ENCODE assay signal across 9 mouse cellular contexts in genomic region chr9:122837680-122838079, GRCm38 (mm10). TPM values are rescaled to one million over a fixed set of nuclear protein-coding genes. Genes with fewer than 3 reads are reported as not detected.
DNase-seq lines count a peak whose midpoint lies in the region; ATAC-seq and TF ChIP-seq lines count a peak whose summit lies in the region.
"Had no signal": no experiment of that assay in that cellular context is flagged by ENCODE, and none has a peak within 500 bp of the region (broad histone marks: within the 10 kb centered on the region; RNA-seq: fewer than 3 reads in every experiment).

No protein-coding gene starts in this region.

- no peaks in the 10 kb centered on the region for H3K9me3 ChIP-seq in heart, embryonic 10.5 days
- no peaks in the 10 kb centered on the region for H3K9me3 ChIP-seq in embryonic facial prominence, embryonic 10.5 days
- no peaks in the 10 kb centered on the region for H3K9me3 ChIP-seq in intestine, embryonic 16.5 days (ENCODE audit: control insufficient read depth, low read length)
- no peaks in the 10 kb centered on the region for H3K9me3 ChIP-seq in lung, embryonic 14.5 days (ENCODE audit: low read depth, low read length)
- H3K9me3 ChIP-seq in stomach, embryonic 16.5 days (replicated peaks; ENCODE audit: control insufficient read depth, low read length): no peaks in the 10 kb centered on the region

- peaks cover 6% of the 10 kb centered on the region; the same call in 1 of the 2 replicates for H3K36me3 ChIP-seq in heart, embryonic 10.5 days
- peaks cover 6% of the 10 kb centered on the region; the same call in 1 of the 2 replicates for H3K36me3 ChIP-seq in embryonic facial prominence, embryonic 10.5 days (replicated peaks)
- H3K36me3 ChIP-seq in intestine, embryonic 16.5 days (ENCODE audit: control insufficient read depth, insufficient read depth, low read length): no peaks in the 10 kb centered on the region
- H3K36me3 ChIP-seq in lung, embryonic 14.5 days (ENCODE audit: insufficient read depth): peaks cover 6% of the 10 kb centered on the region; the same call in 1 of the 2 replicates
- no peaks in the 10 kb centered on the region for H3K36me3 ChIP-seq in stomach, embryonic 16.5 days (ENCODE audit: control insufficient read depth, insufficient read depth, low read length)

- peak overlapping the region; percentile 33; the same call in 1 of the 2 replicates for H3K4me3 ChIP-seq in heart, embryonic 10.5 days
- peak overlapping the region; percentile 29; the same call in 1 of the 2 replicates for H3K4me3 ChIP-seq in embryonic facial prominence, embryonic 10.5 days
- H3K4me3 ChIP-seq in intestine, embryonic 16.5 days (ENCODE audit: low read length): no peak overlapping the region
- no peak overlapping the region for H3K4me3 ChIP-seq in lung, embryonic 14.5 days (ENCODE audit: low read depth, low read length)
- no peak overlapping the region for H3K4me3 ChIP-seq in stomach, embryonic 16.5 days (replicated peaks; ENCODE audit: low read length)

- WGBS in heart, embryonic 10.5 days: 16% methylated on average over 16 of the region's 16 CpGs
- 24% methylated on average over 16 of the region's 16 CpGs for WGBS in embryonic facial prominence, embryonic 10.5 days
- WGBS in intestine, embryonic 16.5 days: 28% methylated on average over 16 of the region's 16 CpGs
- WGBS in lung, embryonic 14.5 days: 24% methylated on average over 16 of the region's 16 CpGs
- 23% methylated on average over 16 of the region's 16 CpGs for WGBS in stomach, embryonic 16.5 days

- no peaks in the 10 kb centered on the region for H3K27me3 ChIP-seq in heart, embryonic 10.5 days (ENCODE audit: insufficient read depth, poor library complexity, severe bottlenecking)
- H3K27me3 ChIP-seq in embryonic facial prominence, embryonic 10.5 days (replicated peaks; ENCODE audit: low read depth, poor library complexity, severe bottlenecking): no peaks in the 10 kb centered on the region
- H3K27me3 ChIP-seq in intestine, embryonic 16.5 days (replicated peaks; ENCODE audit: control insufficient read depth, insufficient read depth, low read length): no peaks in the 10 kb centered on the region
- no peaks in the 10 kb centered on the region for H3K27me3 ChIP-seq in lung, embryonic 14.5 days (ENCODE audit: insufficient read depth, low read length)
- no peaks in the 10 kb centered on the region for H3K27me3 ChIP-seq in stomach, embryonic 16.5 days (ENCODE audit: control insufficient read depth, insufficient read depth, low read length)

- H3K4me1 ChIP-seq in heart, embryonic 10.5 days: peaks cover 9% of the 10 kb centered on the region; the same call in 1 of the 2 replicates
- peaks cover 4% of the 10 kb centered on the region for H3K4me1 ChIP-seq in embryonic facial prominence, embryonic 10.5 days
- H3K4me1 ChIP-seq in intestine, embryonic 16.5 days (ENCODE audit: control insufficient read depth, insufficient read depth, low read length): no peaks in the 10 kb centered on the region
- peaks cover 8% of the 10 kb centered on the region for H3K4me1 ChIP-seq in lung, embryonic 14.5 days (ENCODE audit: insufficient read depth)
- peaks cover 15% of the 10 kb centered on the region for H3K4me1 ChIP-seq in stomach, embryonic 16.5 days (ENCODE audit: control insufficient read depth, insufficient read depth, low read length)

- ATAC-seq in intestine, embryonic 16.5 days: peak; percentile 80
- ATAC-seq in lung, embryonic 14.5 days (ENCODE audit: insufficient read depth): peak; percentile 79
- peak; percentile 70 for ATAC-seq in stomach, embryonic 16.5 days (ENCODE audit: insufficient read depth, low FRiP score)

- H3K27ac ChIP-seq in heart, embryonic 10.5 days: 0 out of 2 replicates have a peak overlapping the region, but pooled peaks have one; percentile 4
- no peak overlapping the region; the same call in 1 of the 2 replicates for H3K27ac ChIP-seq in embryonic facial prominence, embryonic 10.5 days (replicated peaks)
- H3K27ac ChIP-seq in intestine, embryonic 16.5 days (ENCODE audit: low read length): no peak overlapping the region; the same call in 1 of the 2 replicates
- H3K27ac ChIP-seq in lung, embryonic 14.5 days (ENCODE audit: low read depth): peak overlapping the region; percentile 87
- peak overlapping the region; percentile 58 for H3K27ac ChIP-seq in stomach, embryonic 16.5 days (ENCODE audit: low read length)

- no peak overlapping the region; the same call in 1 of the 2 replicates for H3K9ac ChIP-seq in intestine, embryonic 16.5 days (ENCODE audit: low read depth, low read length)
- H3K9ac ChIP-seq in lung, embryonic 14.5 days: no peak overlapping the region
- peak overlapping the region; percentile 43; the same call in 1 of the 2 replicates for H3K9ac ChIP-seq in stomach, embryonic 16.5 days (ENCODE audit: low read length)

- no peak overlapping the region for H3K4me2 ChIP-seq in intestine, embryonic 16.5 days (ENCODE audit: low read depth, low read length)
- H3K4me2 ChIP-seq in lung, embryonic 14.5 days: peak overlapping the region; percentile 36
- peak overlapping the region; percentile 22; the same call in 1 of the 2 replicates for H3K4me2 ChIP-seq in stomach, embryonic 16.5 days (ENCODE audit: low read depth, low read length)

- DNase-seq in heart, embryonic 10.5 days (ENCODE audit: low spot score): peak; percentile 77
- no peak for DNase-seq in heart, postnatal 36 days
- peak; percentile 86 for DNase-seq in R1 (ENCODE audit: low read depth, low spot score)
- peak; percentile 71 for DNase-seq in embryonic facial prominence, embryonic 10.5 days (ENCODE audit: low spot score)
- peak; percentile 76 for DNase-seq in lung, embryonic 14.5 days
- DNase-seq in adipocyte (ENCODE audit: low spot score): no peak

- peak; percentile 74 for TF ChIP-seq CTCF in lung, embryonic 14.5 days (IDR thresholded peaks at IDR 0.05; ENCODE audit: low read depth)

- intact Hi-C loops in heart, postnatal 36 days (cut with DNase I): no loop called here

RNA-seq across cellular contexts. Expression of gene Gm35549, which starts 6.2 kb away (rescaled TPM):
- polyA plus RNA-seq in heart, embryonic 10.5 days (2016; fragmentation: Nextera tagmentation; extraction: Ambion mirVana): not detected in 2 replicates
- not detected for total RNA-seq in heart, postnatal 36 days (2021)
- 0.26 TPM in 1 of 2 replicates, not detected in the other for polyA plus RNA-seq in embryonic facial prominence, embryonic 10.5 days (2016; fragmentation: Nextera tagmentation; extraction: Ambion mirVana)
- 0.23 TPM in 1 of 2 replicates, not detected in the other for polyA plus RNA-seq in intestine, embryonic 16.5 days (2015; fragmentation: Nextera tagmentation; extraction: Ambion mirVana)
- 0.75 and 0.78 TPM in 2 replicates for polyA plus RNA-seq in lung, embryonic 14.5 days (2014; fragmentation: Nextera tagmentation; extraction: Ambion mirVana)
- polyA plus RNA-seq in stomach, embryonic 16.5 days (2015; fragmentation: Nextera tagmentation; extraction: Ambion mirVana): 0.77 TPM in 1 of 2 replicates, not detected in the other
- total RNA-seq: layer of hippocampus, adult 8-10 months had no signal

RNA-seq across cellular contexts. Expression of gene Zfp445, which starts 28.1 kb away (rescaled TPM):
- polyA plus RNA-seq in heart, embryonic 10.5 days (2016; fragmentation: Nextera tagmentation; extraction: Ambion mirVana): 47.4 and 50.7 TPM in 2 replicates
- total RNA-seq in heart, postnatal 36 days (2021): 10 to 100 TPM; 81.3 to 84.5 TPM
- 84.8 and 85.6 TPM in 2 replicates for polyA plus RNA-seq in embryonic facial prominence, embryonic 10.5 days (2016; fragmentation: Nextera tagmentation; extraction: Ambion mirVana)
- polyA plus RNA-seq in intestine, embryonic 16.5 days (2015; fragmentation: Nextera tagmentation; extraction: Ambion mirVana): 41.3 and 41.5 TPM in 2 replicates
- polyA plus RNA-seq in lung, embryonic 14.5 days (2014; fragmentation: Nextera tagmentation; extraction: Ambion mirVana): 70.9 and 71.0 TPM in 2 replicates
- 70.9 and 79.6 TPM in 2 replicates for polyA plus RNA-seq in stomach, embryonic 16.5 days (2015; fragmentation: Nextera tagmentation; extraction: Ambion mirVana)

RNA-seq across cellular contexts. Expression of gene Tcaim, which starts 32.3 kb away (rescaled TPM):
- polyA plus RNA-seq in heart, embryonic 10.5 days (2016; fragmentation: Nextera tagmentation; extraction: Ambion mirVana): 3.2 and 4.5 TPM in 2 replicates
- total RNA-seq in heart, postnatal 36 days (2021): 10 to 100 TPM; 50.0 to 58.1 TPM
- 4.2 and 5.7 TPM in 2 replicates for polyA plus RNA-seq in embryonic facial prominence, embryonic 10.5 days (2016; fragmentation: Nextera tagmentation; extraction: Ambion mirVana)
- polyA plus RNA-seq in intestine, embryonic 16.5 days (2015; fragmentation: Nextera tagmentation; extraction: Ambion mirVana): 5.5 and 5.6 TPM in 2 replicates
- polyA plus RNA-seq in lung, embryonic 14.5 days (2014; fragmentation: Nextera tagmentation; extraction: Ambion mirVana): 5.7 and 6.6 TPM in 2 replicates
- 6.0 and 7.0 TPM in 2 replicates for polyA plus RNA-seq in stomach, embryonic 16.5 days (2015; fragmentation: Nextera tagmentation; extraction: Ambion mirVana)

RNA-seq across cellular contexts. Expression of gene Zkscan7, which starts 47.8 kb away (rescaled TPM):
- polyA plus RNA-seq in heart, embryonic 10.5 days (2016; fragmentation: Nextera tagmentation; extraction: Ambion mirVana): 2.4 and 3.0 TPM in 2 replicates
- 1 to 10 TPM; 6.3 to 6.6 TPM for total RNA-seq in heart, postnatal 36 days (2021)
- 3.2 and 3.6 TPM in 2 replicates for polyA plus RNA-seq in embryonic facial prominence, embryonic 10.5 days (2016; fragmentation: Nextera tagmentation; extraction: Ambion mirVana)
- polyA plus RNA-seq in intestine, embryonic 16.5 days (2015; fragmentation: Nextera tagmentation; extraction: Ambion mirVana): 3.7 and 4.3 TPM in 2 replicates
- polyA plus RNA-seq in lung, embryonic 14.5 days (2014; fragmentation: Nextera tagmentation; extraction: Ambion mirVana): 2.5 and 3.0 TPM in 2 replicates
- polyA plus RNA-seq in stomach, embryonic 16.5 days (2015; fragmentation: Nextera tagmentation; extraction: Ambion mirVana): 4.8 and 4.9 TPM in 2 replicates

Comparison
In these comparisons a context has a peak if more than half of its experiments do, and no peak if none do; other contexts are left out.
1. DNase-seq: peak in heart, embryonic 10.5 days (single experiment), R1 (single experiment), embryonic facial prominence, embryonic 10.5 days (single experiment) and lung, embryonic 14.5 days (single experiment); none in heart, postnatal 36 days (0 of 2) and adipocyte (single experiment).
2. H3K27ac ChIP-seq: peak in heart, embryonic 10.5 days (single experiment), lung, embryonic 14.5 days (single experiment) and stomach, embryonic 16.5 days (single experiment); none in embryonic facial prominence, embryonic 10.5 days (single experiment) and intestine, embryonic 16.5 days (single experiment).
3. H3K4me3 ChIP-seq: peak in heart, embryonic 10.5 days (single experiment) and embryonic facial prominence, embryonic 10.5 days (single experiment); none in intestine, embryonic 16.5 days (single experiment), lung, embryonic 14.5 days (single experiment) and stomach, embryonic 16.5 days (single experiment).
4. Peak in every context shown above with its lines, with median percentiles within 50 percentile points of each other: ATAC-seq.